Mouse (Mus musculus): Measurements from ENCODE around the gene Ccn5.

The Ccn5 gene

GRCm38 (mm10) chr2:163820607-163821006 lies at the start of gene Ccn5:
Ccn5 (plus strand) TSS chr2:163820861.
- no peak for DNase-seq (ENCODE audit: low read depth)

GRCm38 (mm10) chr2:163776661-163777060 lies 44.0 kb upstream of the Ccn5 start:
- no peak for DNase-seq (ENCODE audit: low read depth)

- no peak for DNase-seq (ENCODE audit: low read depth)
These were observed 43.6 kb upstream of the Ccn5 start for GRCm38 (mm10) chr2:163777061-163777460.

- DNase-seq (ENCODE audit: low read depth) = no peak
These were observed 41.8 kb upstream of the Ccn5 start for GRCm38 (mm10) chr2:163778896-163779295.

- DNase-seq (ENCODE audit: low read depth) = no peak
These were observed 37.3 kb upstream of the Ccn5 start for GRCm38 (mm10) chr2:163783368-163783767.

GRCm38 (mm10) chr2:163783901-163784300 lies 36.8 kb upstream of the Ccn5 start:
- no peak for DNase-seq (ENCODE audit: low read depth)

- no peak for DNase-seq (ENCODE audit: low read depth)
These were observed 33.6 kb upstream of the Ccn5 start for GRCm38 (mm10) chr2:163787086-163787485.

GRCm38 (mm10) chr2:163787709-163788108 lies 33.0 kb upstream of the Ccn5 start:
- DNase-seq (ENCODE audit: low read depth) = peak; percentile 69

- peak; percentile 53 for DNase-seq (ENCODE audit: low read depth)
These were observed 32.2 kb upstream of the Ccn5 start for GRCm38 (mm10) chr2:163788484-163788883.

GRCm38 (mm10) chr2:163798411-163798810 lies 22.2 kb upstream of the Ccn5 start:
- no peak for DNase-seq (ENCODE audit: low read depth)

GRCm38 (mm10) chr2:163800832-163801231 lies 19.8 kb upstream of the Ccn5 start:
- peak; percentile 64 for DNase-seq (ENCODE audit: low read depth)

- peak; percentile 20 for DNase-seq (ENCODE audit: low read depth)
These were observed 19.3 kb upstream of the Ccn5 start for GRCm38 (mm10) chr2:163801406-163801805.

- DNase-seq (ENCODE audit: low read depth) = no peak
These were observed 16.8 kb upstream of the Ccn5 start for GRCm38 (mm10) chr2:163803838-163804237.

GRCm38 (mm10) chr2:163809166-163809565 lies 11.5 kb upstream of the Ccn5 start:
- no peak for DNase-seq (ENCODE audit: low read depth)

- DNase-seq (ENCODE audit: low read depth) = no peak
These were observed 11.0 kb upstream of the Ccn5 start for GRCm38 (mm10) chr2:163809704-163810103.

GRCm38 (mm10) chr2:163813077-163813476 lies 7.6 kb upstream of the Ccn5 start:
- no peak for DNase-seq (ENCODE audit: low read depth)

- no peak for DNase-seq (ENCODE audit: low read depth)
These were observed 5.8 kb upstream of the Ccn5 start for GRCm38 (mm10) chr2:163814739-163815465.

GRCm38 (mm10) chr2:163823248-163823647 lies 2.6 kb downstream of the Ccn5 start:
- DNase-seq (ENCODE audit: low read depth) = peak; percentile 53

GRCm38 (mm10) chr2:163823771-163824170 lies 3.1 kb downstream of the Ccn5 start:
- DNase-seq (ENCODE audit: low read depth) = no peak

- DNase-seq (ENCODE audit: low read depth) = no peak
These were observed 5.2 kb downstream of the Ccn5 start for GRCm38 (mm10) chr2:163825861-163826260.

GRCm38 (mm10) chr2:163826494-163826893 lies 5.8 kb downstream of the Ccn5 start:
- DNase-seq (ENCODE audit: low read depth) = no peak

- no peak for DNase-seq (ENCODE audit: low read depth)
These were observed 10.5 kb downstream of the Ccn5 start for GRCm38 (mm10) chr2:163831163-163831562.

- peak; percentile 88 for DNase-seq (ENCODE audit: low read depth)
These were observed 17.4 kb downstream of the Ccn5 start for GRCm38 (mm10) chr2:163838043-163838442.

GRCm38 (mm10) chr2:163839519-163839918 lies 18.9 kb downstream of the Ccn5 start:
- no peak for DNase-seq (ENCODE audit: low read depth)
